Mouse (Mus musculus): ENCODE results near the gene Tnfrsf13c.

DNA sequence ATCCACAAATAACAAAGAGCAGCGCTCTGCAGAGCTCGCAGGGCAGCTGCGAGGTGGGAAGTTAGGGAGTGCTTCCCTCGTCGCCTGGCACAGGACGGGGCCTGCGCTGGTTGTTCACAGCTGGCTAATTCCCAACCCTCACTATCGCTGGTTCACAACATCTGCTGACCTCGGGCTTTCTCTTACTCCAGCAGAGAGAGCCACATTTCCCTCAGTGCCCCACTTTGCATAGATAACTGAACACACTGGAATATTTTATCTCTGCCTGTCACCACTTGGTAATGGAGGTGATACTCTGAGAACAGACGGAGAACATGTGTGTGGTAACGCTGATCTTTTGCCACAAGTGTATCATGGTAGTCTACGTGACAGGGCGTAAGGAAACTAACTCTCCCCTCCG lies 38.0 kb downstream of the Tnfrsf13c start:
- no peak for TF ChIP-seq CTCF (IDR thresholded peaks at IDR 0.05; ENCODE audit: low read depth, low read length)
- no peak for TF ChIP-seq POLR2A (IDR thresholded peaks at IDR 0.05; ENCODE audit: insufficient read depth, low read length)
